Mouse (Mus musculus) limb, embryonic 15.5 days (tissue): ENCODE measurements around the gene Gm5089. TPM values are rescaled to one million over a fixed set of nuclear protein-coding genes. Genes with fewer than 3 reads are reported as not detected.
"Not testable (repeated sequence)": the region's sequence is repeated elsewhere in the genome, so short reads cannot be mapped to it uniquely, and the experiment has no call there.

Experiments used
- ATAC-seq: fragments of 200-750 bp; cut with Nextera tagmentation; 2 replicates; pipeline ENCODE4 v1.8.0; 2017; ENCODE audit warnings: low read depth, moderate TSS enrichment; ENCODE audit not compliant: insufficient number of reproducible peaks, low FRiP score, low TSS enrichment
- H3K27ac ChIP-seq: fragments of 300-500 bp; sonication (generic); 2 replicates; pipeline ENCODE4 v1.5.1; 2015; ENCODE audit warnings: moderate library complexity, mild to moderate bottlenecking, inconsistent platforms
- H3K27me3 ChIP-seq: fragments of 300-500 bp; sonication (generic); 2 replicates; pipeline ENCODE4 v1.6.1; 2015; ENCODE audit warnings: inconsistent platforms
- H3K36me3 ChIP-seq: fragments of 300-500 bp; sonication (generic); 2 replicates; pipeline ENCODE4 v1.6.1; 2015; ENCODE audit warnings: inconsistent platforms
- H3K4me1 ChIP-seq: fragments of 300-500 bp; sonication (generic); 2 replicates; pipeline ENCODE4 v1.6.1; 2015; ENCODE audit warnings: inconsistent platforms
- H3K4me2 ChIP-seq: fragments of 300-500 bp; sonication (generic); 2 replicates; pipeline ENCODE4 v1.6.1; 2015; ENCODE audit warnings: mild to moderate bottlenecking, inconsistent platforms
- H3K4me3 ChIP-seq: fragments of 300-500 bp; sonication (generic); 2 replicates; pipeline ENCODE4 v1.5.1; 2015; ENCODE audit warnings: mild to moderate bottlenecking, inconsistent platforms
- H3K9ac ChIP-seq: fragments of 300-500 bp; sonication (generic); 2 replicates; pipeline ENCODE4 v1.6.1; 2015; ENCODE audit warnings: inconsistent platforms
- H3K9me3 ChIP-seq: fragments of 300-500 bp; sonication (generic); 2 replicates; pipeline ENCODE4 v1.6.1; 2016; ENCODE audit warnings: inconsistent platforms
- WGBS: fragments of 180-500 bp; shearing (Covaris S2); methylation state at CpG from one replicate; pipeline ENCODE4 v1.1.7; 2015; 5-methylcytosine and 5-hydroxymethylcytosine counted together
- polyA plus RNA-seq: library from polyadenylated mRNA; unstranded; fragments of >200 nt; fragmentation: Nextera tagmentation; extraction: Ambion mirVana; gene quantifications from 2 replicates; pipeline ENCODE4 v1.2.1, GENCODE M21; 2015

Gm5089 gene
- polyA plus RNA-seq, 1 experiment from 2014 or later = 0.14 TPM

DNA sequence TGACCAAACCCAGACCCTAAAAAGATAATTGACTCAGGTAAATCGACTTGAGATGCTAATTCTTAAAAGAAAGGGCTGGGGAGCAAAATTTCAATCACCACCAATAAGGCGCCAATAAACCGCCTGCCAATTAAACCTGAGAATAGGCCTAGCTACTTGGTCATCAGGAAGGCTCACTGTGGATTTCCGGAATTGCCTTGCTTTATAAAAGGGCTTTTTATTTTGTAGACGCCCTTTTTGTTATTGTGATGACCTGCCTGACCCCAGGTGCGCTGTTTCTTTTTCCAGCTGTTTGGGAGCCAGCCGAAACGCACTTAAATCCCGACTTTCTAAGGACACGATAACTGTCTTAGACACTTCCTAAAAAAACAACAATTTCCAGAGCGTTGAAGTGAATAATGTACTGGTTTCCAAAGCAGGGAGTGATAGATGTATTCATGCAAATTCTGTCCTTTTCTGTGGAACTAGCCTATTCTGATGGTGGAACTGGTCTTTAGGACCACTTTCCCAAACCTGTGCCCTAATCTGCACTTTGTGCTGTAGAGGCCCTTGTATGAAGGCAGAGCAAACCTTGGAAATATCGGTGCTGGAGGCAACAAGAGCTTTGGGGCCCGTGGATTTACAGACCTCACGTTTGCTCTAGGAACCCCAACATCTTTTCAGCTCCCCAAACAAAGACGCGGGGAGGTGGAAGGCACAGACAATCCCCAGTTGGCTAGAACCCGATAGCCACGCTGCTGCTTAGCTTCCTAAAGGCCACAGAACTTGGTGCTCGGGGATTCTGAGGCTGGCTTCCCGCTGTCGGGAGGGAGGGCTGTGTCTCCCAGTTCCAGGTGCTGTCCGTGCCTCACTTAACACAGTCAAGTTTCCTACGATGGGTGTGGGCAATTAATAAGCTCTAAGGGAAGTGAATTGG lies 17.3 kb upstream of the Gm5089 start:
- Histone ChIP-seq H3K27me3 (peaks cover 95% of the 10 kb centered on the region), H3K9me3 (no peaks in the 10 kb centered on the region), H3K9ac (no peak overlapping the region), H3K27ac (no peak overlapping the region), H3K4me2 (no peak overlapping the region), H3K4me3 (no peak overlapping the region), H3K36me3 (no peaks in the 10 kb centered on the region), H3K4me1 (peaks cover 31% of the 10 kb centered on the region)
- WGBS = 17% methylated on average over 23 of the region's 23 CpGs
- ATAC-seq = no peak

DNA sequence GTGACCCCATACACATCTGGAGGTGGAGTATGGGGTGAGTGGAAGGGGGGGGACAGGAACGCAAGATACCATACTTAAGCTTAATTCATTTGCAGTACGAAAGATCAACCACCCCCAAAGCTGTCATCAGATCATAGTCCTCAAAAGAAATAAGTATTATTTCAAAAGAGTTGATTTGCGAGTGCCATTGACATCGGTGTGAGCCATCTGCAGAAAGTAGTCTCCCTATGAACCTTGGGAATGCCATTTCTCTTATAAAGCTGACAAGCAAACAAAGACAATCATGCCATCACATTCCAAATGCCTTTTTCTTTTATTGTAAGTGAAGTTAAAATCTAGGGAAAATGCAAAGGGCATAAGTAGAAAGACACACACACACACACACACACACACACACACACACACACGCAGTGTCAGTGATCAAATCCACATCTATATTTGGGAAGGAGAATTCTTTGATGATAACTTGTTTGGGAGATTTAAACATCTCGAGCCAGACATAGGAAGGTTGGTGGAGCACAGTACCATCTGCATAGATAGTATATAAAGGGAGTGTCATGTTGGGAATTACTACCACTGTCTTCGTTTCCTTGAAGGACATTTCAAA lies 15.9 kb upstream of the Gm5089 start:
- peaks cover 36% of the 10 kb centered on the region for H3K4me1 ChIP-seq
- no peak overlapping the region for H3K4me3 ChIP-seq
- no peaks in the 10 kb centered on the region for H3K36me3 ChIP-seq
- ATAC-seq = no peak
- H3K4me2 ChIP-seq = no peak overlapping the region
- no peak overlapping the region for H3K9ac ChIP-seq
- no peaks in the 10 kb centered on the region for H3K9me3 ChIP-seq
- 53% methylated on average over 7 of the region's 7 CpGs for WGBS
- H3K27ac ChIP-seq = no peak overlapping the region
- H3K27me3 ChIP-seq = peaks cover 97% of the 10 kb centered on the region

DNA sequence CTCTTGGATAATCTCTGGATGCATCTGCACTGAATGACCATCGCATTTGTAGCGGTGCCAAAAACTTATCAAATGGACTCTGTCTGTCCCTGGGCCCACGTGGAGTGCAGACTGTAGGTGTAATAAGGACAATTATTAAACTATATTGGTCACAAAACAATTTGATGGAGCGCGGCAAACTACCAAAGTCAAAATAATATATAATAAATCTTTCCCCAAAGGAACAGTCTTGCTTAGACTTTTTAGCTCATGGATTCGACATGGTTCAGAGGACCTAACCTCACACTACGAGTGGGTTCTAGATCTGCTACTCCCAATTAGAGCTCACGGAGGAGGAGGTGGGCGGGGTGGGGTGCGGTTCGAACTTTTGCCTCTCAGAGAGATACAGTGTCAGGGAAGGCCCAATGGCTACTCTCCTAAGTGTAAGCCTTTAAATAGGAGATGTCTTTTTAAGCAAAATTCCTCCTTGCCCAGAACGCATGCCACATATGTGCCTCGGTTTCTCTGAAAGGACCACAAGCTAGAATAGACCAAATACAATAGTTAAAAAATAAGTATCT lies 15.1 kb upstream of the Gm5089 start:
- Histone ChIP-seq H3K4me2 (no peak overlapping the region), H3K36me3 (no peaks in the 10 kb centered on the region), H3K27ac (no peak overlapping the region), H3K27me3 (peaks cover 92% of the 10 kb centered on the region), H3K4me3 (no peak overlapping the region), H3K4me1 (peaks cover 36% of the 10 kb centered on the region), H3K9me3 (no peaks in the 10 kb centered on the region), H3K9ac (no peak overlapping the region)
- ATAC-seq = no peak
- 30% methylated on average over 13 of the region's 13 CpGs for WGBS

DNA sequence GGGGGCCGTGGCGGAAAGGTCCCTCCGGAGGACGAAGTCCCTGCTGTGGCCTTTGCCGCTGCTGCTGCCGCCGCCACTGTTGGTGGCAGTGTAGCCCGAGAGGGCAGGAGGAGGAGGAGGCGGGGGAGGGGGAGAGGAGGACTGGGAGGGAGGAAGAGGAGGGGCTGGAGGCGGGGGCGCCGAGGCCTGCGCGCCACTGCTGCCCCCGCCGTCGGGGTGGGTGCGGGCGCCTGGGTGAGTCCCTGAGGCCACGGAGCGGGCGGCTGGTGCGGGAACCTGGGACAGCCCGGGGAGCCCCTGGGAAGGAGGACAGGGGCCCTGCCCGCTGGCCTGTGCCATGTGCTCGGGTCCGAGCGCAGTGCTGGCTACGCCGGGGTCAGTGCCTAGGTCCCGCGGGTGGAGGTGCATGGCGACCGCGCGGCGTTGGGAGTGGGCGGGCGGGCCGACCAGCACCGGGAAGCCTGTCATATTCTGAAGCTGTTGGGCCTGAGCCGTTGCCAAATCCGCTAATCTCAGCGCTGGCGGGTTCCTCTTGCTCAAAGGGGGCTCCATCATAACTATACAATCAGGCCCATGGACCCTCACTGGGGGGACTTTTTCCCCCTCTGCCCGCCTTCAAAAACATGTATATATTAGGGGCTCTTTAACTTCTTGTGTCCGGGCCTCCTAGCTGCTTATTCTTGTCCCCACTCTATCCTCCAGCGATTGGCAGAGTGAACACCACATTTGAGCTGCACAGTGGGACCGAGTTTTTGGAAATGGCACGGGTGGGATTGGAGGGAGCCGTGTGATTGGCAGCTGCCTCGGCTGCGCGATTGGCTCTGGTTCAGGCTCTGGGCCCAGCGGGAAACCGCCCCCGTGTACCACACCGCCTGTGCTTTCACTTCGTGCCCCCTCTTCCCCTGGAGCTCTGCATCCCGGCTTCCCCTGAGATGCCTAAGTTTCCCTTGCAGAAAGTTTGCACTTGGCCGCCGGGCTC lies 14.1 kb upstream of the Gm5089 start, which contains the start of gene Zic5:
TSS of gene Zic5 (minus strand) at position 915 of the 979 bp plus-strand sequence.
- Histone ChIP-seq H3K36me3 (no peaks in the 10 kb centered on the region), H3K4me2 (peak within 1 kb of the TSS; percentile 96), H3K4me3 (peak within 1 kb of the TSS; percentile 53), H3K4me1 (peaks cover 36% of the 10 kb centered on the region), H3K9me3 (no peaks in the 10 kb centered on the region), H3K9ac (peak within 1 kb of the TSS; percentile 33), H3K27me3 (peaks cover 89% of the 10 kb centered on the region), H3K27ac (0 out of 2 replicates have a peak within 1 kb of the TSS, but pooled peaks have one; percentile 33)
- under 1% methylated on average over 43 of the region's 62 CpGs for WGBS
- peak; percentile 53; the same call in 1 of the 2 replicates for ATAC-seq

DNA sequence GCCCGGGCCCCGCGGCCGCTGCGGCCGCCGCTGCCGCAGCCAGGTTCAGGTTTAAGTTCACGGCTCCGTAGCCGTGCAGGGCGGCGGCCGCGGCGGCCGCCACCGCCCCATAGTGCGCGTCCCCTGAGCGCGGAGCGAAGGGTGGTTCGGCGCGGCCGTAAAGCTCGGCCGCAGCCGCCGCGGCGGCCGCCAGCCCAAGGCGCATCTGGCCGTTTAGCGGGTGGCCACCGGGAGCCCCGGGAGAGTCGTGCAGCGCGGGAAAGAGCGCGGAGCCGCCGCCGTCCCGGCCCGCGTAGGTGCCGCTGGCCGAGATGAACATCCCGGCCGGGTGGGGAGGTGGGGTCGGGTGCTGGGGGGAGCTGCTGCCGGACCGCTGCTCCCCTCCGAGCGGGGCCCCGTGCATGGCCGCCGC lies 13.4 kb upstream of the Gm5089 start:
- Histone ChIP-seq H3K4me2 (peak overlapping the region; percentile 96), H3K4me1 (peaks cover 36% of the 10 kb centered on the region), H3K4me3 (peak overlapping the region; percentile 53), H3K27ac (peak overlapping the region; percentile 33; the same call in 1 of the 2 replicates), H3K9ac (peak overlapping the region; percentile 33), H3K9me3 (no peaks in the 10 kb centered on the region), H3K36me3 (no peaks in the 10 kb centered on the region), H3K27me3 (peaks cover 88% of the 10 kb centered on the region)
- 0% methylated on average over 59 of the region's 62 CpGs for WGBS
- ATAC-seq = 0 out of 2 replicates have a peak, but pooled peaks have one; percentile 17

DNA sequence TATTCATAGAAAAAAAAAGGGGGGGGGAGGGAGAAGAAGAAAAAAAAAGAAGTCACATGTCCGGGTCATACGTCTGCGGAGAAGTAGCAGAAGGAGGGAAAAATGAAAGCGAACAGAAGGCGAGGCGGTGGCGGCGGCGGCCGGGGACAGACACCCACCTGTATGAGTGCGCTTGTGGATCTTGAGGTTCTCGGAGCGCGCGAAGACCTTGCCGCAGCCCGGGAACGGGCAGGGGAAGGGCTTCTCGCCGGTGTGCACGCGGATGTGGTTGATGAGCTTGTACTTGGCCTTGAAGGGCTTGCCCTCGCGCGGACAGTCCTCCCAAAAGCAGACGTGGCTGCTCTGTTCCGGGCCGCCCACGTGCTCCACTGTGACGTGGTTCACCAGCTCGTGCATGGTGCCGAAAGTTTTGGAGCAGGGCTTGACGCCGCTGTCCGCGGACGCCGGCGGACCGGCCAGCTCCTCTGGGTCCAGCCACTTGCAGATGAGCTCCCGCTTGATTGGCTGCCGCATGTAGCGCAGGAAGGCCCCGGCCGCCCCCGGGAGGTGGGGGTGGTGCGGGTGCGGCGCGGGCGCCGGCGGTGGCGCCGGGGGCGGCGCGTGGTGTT lies 12.9 kb upstream of the Gm5089 start:
- peaks cover 31% of the 10 kb centered on the region for H3K4me1 ChIP-seq
- under 1% methylated on average over 58 of the region's 58 CpGs for WGBS
- H3K4me2 ChIP-seq = peak overlapping the region; percentile 96
- peak overlapping the region; percentile 33; the same call in 1 of the 2 replicates for H3K27ac ChIP-seq
- peak overlapping the region; percentile 53 for H3K4me3 ChIP-seq
- peaks cover 83% of the 10 kb centered on the region for H3K27me3 ChIP-seq
- H3K9me3 ChIP-seq, H3K36me3 ChIP-seq: not testable (repeated sequence)
- peak overlapping the region; percentile 33; the same call in 1 of the 2 replicates for H3K9ac ChIP-seq
- ATAC-seq = 0 out of 2 replicates have a peak, but pooled peaks have one; percentile 37

DNA sequence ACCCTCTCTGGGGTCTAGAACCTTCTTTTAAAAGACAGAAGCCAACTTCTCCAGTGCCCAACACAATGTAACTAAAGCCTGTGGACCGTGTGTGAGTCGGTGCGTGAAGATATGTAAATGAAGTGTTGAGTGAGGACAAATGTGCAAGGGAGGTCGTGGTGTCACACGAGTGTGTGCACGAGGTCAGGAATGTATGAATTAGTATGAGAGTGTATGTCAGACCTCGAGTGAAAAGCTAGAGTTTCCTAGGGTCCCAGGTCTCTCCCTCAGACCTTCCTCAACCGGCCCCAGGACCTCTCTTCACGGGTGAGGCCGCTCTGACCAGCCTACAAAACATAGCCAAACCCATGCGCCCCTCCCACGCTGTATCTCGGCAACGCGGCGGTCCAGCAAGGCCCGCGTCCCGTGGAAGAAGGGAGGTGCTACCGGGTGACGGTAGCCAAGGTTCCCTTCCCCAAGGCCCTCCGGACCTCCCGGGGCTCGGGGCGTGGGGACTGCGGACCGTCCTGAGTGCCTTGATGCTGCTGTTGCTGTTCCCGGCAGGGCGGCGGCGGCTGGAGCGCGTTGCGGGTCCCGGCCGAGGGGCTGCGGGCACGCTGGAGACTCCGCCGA lies 12.3 kb upstream of the Gm5089 start:
- WGBS = 4% methylated on average over 40 of the region's 40 CpGs
- H3K4me2 ChIP-seq = peak overlapping the region; percentile 96
- no peaks in the 10 kb centered on the region for H3K9me3 ChIP-seq
- peak overlapping the region; percentile 53 for H3K4me3 ChIP-seq
- no peaks in the 10 kb centered on the region for H3K36me3 ChIP-seq
- peaks cover 31% of the 10 kb centered on the region for H3K4me1 ChIP-seq
- H3K27ac ChIP-seq = no peak overlapping the region
- ATAC-seq = no peak
- no peak overlapping the region for H3K9ac ChIP-seq
- H3K27me3 ChIP-seq = peaks cover 76% of the 10 kb centered on the region

DNA sequence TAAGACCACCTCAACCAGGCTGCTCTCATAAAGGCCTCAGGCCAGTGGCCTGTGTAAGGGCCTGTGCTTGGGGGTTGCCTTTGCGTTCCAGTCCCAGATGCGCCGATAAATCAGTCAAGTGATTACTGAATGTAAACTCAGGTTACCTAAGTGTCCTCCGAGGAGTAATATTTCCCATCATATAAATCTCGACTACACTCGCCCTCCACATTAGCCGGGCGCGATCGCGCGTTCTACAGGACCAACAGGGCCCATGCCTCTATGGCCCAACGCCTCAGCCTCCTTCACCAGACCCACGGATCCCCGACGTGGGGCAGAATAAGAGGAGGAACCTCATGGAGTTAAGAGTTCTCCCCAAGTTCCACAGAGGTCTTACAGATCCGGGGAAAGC lies 11.8 kb upstream of the Gm5089 start:
- 0 out of 2 replicates have a peak overlapping the region, but pooled peaks have one; percentile 96 for H3K4me2 ChIP-seq

DNA sequence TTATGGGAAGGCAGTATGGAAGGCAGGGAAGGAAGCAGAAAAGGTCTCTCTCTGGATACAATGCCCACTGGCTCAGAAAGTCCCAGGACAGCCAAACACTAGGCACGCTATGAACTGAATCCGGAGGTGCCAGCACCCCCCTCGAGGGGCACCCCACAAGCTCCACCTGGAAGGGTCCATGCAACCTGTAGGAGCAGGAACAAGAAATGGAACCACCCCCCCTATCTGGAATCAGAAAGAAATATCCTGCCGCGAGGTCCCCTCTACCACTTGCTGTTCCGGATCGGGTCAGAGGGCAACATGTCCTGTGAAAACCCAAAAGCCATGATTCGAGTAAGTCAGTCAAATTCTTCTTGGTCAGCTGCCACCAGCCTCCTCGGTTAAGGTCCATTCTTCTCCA lies 11.1 kb upstream of the Gm5089 start:
- H3K4me3 ChIP-seq = 0 out of 2 replicates have a peak overlapping the region, but pooled peaks have one; percentile 3
- no peak overlapping the region for H3K9ac ChIP-seq
- peaks cover 31% of the 10 kb centered on the region for H3K4me1 ChIP-seq
- peaks cover 65% of the 10 kb centered on the region for H3K27me3 ChIP-seq
- no peak overlapping the region for H3K4me2 ChIP-seq
- H3K27ac ChIP-seq = no peak overlapping the region
- H3K36me3 ChIP-seq = no peaks in the 10 kb centered on the region
- no peak for ATAC-seq
- 28% methylated on average over 9 of the region's 9 CpGs for WGBS
- H3K9me3 ChIP-seq = no peaks in the 10 kb centered on the region

More for the DNA sequence above, 11.8 kb upstream of the Gm5089 start:
- peaks cover 31% of the 10 kb centered on the region for H3K4me1 ChIP-seq
- peak overlapping the region; percentile 53 for H3K4me3 ChIP-seq
- H3K27me3 ChIP-seq = peaks cover 71% of the 10 kb centered on the region
- WGBS = 30% methylated on average over 17 of the region's 17 CpGs
- no peaks in the 10 kb centered on the region for H3K9me3 ChIP-seq
- no peak for ATAC-seq
- no peak overlapping the region for H3K9ac ChIP-seq
- H3K27ac ChIP-seq = no peak overlapping the region
- no peaks in the 10 kb centered on the region for H3K36me3 ChIP-seq

DNA sequence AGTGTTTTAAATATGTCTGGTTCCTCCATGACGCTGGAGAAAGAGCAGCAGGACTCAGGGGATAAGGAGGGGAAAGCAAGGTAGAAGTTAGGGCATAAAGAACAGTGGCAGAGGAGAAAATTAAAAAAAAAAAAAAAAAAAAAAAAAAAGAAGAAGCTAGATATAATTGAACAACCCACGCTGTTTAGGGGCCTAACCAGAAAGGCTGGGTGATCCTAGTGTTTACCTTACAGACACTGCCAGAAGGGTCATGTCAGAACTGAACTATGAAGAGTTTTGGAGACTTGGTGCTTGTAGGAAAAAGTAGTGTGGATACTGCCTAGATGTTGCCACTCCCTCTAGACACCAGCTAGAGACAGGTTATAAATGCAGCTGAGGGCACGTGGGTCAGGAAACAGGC lies 10.6 kb upstream of the Gm5089 start:
- no peak overlapping the region for H3K9ac ChIP-seq
- 49% methylated on average over 3 of the region's 3 CpGs for WGBS
- H3K4me3 ChIP-seq = 0 out of 2 replicates have a peak overlapping the region, but pooled peaks have one; percentile 3
- H3K27me3 ChIP-seq = peaks cover 61% of the 10 kb centered on the region
- H3K4me1 ChIP-seq = peaks cover 31% of the 10 kb centered on the region
- H3K9me3 ChIP-seq = no peaks in the 10 kb centered on the region
- no peak overlapping the region for H3K27ac ChIP-seq
- no peak for ATAC-seq
- H3K4me2 ChIP-seq = no peak overlapping the region
- no peaks in the 10 kb centered on the region for H3K36me3 ChIP-seq
